Mouse (Mus musculus): ENCODE results near the gene Med12. TPM values are rescaled to one million over a fixed set of nuclear protein-coding genes. Genes with fewer than 3 reads are reported as not detected.

Med12 gene
- polyA plus RNA-seq, 1 experiment = 363 TPM

DNA sequence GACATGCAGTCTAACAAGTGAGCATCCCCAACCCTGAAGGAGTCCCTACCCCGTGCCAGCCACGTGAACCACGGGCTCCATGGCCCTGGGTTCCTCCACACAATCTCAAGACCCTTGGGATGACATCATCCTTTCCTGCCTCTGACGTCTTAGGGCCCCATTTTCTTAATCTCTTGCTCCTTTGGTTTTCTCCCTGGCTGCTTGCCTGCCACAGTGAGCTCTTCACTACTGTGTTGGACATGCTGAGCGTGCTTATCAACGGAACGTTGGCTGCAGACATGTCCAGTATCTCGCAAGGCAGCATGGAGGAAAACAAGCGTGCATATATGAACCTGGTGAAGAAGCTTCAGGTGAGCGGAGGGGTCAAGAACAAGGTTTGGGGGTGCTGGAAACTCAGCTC, 16.3 kb downstream of the Med12 start:
- TF ChIP-seq CTCF (IDR thresholded peaks at IDR 0.05; ENCODE audit: borderline replicate concordance, control insufficient read depth, extremely low read depth, insufficient read depth, low read length, poor library complexity) (no peak), POLR2A (IDR thresholded peaks at IDR 0.05; ENCODE audit: control insufficient read depth, extremely low read depth, insufficient read depth, low read length, poor library complexity) (no peak)
- Histone ChIP-seq H3K27ac (ENCODE audit: control insufficient read depth, insufficient read depth, low read length) (no peak overlapping the region), H3K36me3 (ENCODE audit: control insufficient read depth, insufficient read depth, low read length) (peaks cover 67% of the 10 kb centered on the region), H3K4me1 (replicated peaks; ENCODE audit: control insufficient read depth, insufficient read depth, low read length) (no peaks in the 10 kb centered on the region), H3K4me3 (ENCODE audit: control insufficient read depth, insufficient read depth, low read length) (no peak overlapping the region), H3K27me3 (ENCODE audit: control insufficient read depth, insufficient read depth, low read length) (no peaks in the 10 kb centered on the region)
- DNase-seq = no peak
- 94% methylated on average over 10 of the region's 10 CpGs for WGBS

DNA sequence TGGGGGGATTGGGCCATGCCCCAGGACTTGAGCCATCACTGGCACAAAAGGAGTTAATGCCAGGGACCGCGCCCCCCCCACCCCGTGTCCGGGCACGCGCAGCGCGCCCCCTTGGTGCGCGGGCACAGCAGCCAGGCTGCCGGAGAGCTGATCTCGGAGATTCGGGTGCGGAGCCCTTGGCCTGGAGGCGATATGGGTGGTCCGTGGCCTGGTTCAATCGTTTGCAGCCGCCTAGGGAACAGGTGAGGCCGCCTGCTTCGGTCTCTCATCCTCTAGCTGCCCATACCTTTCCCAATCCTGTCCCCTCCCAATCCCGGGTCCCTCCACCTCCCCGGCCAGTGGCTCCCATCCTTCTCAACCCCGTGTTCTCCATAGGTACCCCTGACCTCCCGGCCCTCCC, 25.2 kb downstream of the Med12 start, which contains the start of gene Nlgn3:
Nlgn3 (plus strand) TSS at position 114 of the 400 bp plus-strand sequence.
- no peak for TF ChIP-seq POLR2A (IDR thresholded peaks at IDR 0.05; ENCODE audit: control insufficient read depth, extremely low read depth, insufficient read depth, low read length, poor library complexity)
- TF ChIP-seq CTCF (IDR thresholded peaks at IDR 0.05; ENCODE audit: borderline replicate concordance, control insufficient read depth, extremely low read depth, insufficient read depth, low read length, poor library complexity) = no peak
- no peaks in the 10 kb centered on the region for H3K4me1 ChIP-seq (replicated peaks; ENCODE audit: control insufficient read depth, insufficient read depth, low read length)
- 18% methylated on average over 6 of the region's 24 CpGs for WGBS
- no peak within 1 kb of the TSS for H3K4me3 ChIP-seq (ENCODE audit: control insufficient read depth, insufficient read depth, low read length)
- no peaks in the 10 kb centered on the region for H3K27me3 ChIP-seq (ENCODE audit: control insufficient read depth, insufficient read depth, low read length)
- H3K36me3 ChIP-seq (ENCODE audit: control insufficient read depth, insufficient read depth, low read length) = peaks cover 3% of the 10 kb centered on the region; the same call in 1 of the 2 replicates
- H3K27ac ChIP-seq (ENCODE audit: control insufficient read depth, insufficient read depth, low read length) = no peak within 1 kb of the TSS
- DNase-seq = no peak

DNA sequence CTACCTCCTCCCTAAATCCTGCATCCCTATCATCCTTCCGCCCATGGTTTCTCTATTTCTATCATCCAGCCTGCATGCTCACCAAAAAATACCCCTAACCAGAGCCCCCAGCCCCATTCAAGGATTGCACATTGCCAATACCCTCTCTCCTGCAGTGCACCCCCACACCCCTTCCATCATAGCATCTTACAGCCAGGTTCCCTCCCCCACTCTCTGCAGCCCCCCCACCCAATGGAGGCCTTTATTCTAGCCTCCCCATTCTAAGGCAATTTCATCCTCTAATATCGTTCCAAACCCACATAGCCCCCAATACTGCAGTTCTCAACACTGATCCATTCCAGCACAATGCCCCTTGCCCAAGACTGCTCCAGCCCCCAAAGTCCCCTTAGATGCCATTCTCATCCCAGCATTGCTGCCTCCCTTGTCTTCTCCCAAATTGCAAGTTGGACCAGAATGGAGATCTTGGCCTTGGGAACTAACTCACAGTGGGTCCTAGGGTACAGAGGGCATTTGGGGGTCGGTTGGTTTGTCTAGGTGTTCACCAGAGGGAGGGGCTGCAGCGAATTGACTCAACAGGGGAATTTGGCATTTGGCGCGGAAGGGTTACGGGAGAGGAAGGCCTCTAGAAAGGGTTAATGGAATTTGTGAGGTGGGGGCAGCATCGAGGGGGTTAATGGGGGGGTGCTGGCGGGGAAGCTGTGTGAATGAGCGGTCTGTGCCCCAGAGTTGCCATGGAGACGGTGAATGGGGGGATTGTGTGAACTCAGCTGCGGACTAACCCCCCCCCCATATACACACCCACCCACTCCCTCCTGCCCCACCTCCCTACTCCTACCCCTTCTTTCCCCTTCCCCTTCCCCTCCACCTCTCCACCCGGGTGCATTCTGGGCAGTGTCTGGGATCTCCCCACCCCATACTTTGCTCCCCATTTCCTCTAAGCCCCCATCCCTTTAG, 25.9 kb downstream of the Med12 start:
- WGBS = 53% methylated on average over 9 of the region's 13 CpGs
- Histone ChIP-seq H3K4me3 (ENCODE audit: control insufficient read depth, insufficient read depth, low read length) (no peak overlapping the region), H3K4me1 (replicated peaks; ENCODE audit: control insufficient read depth, insufficient read depth, low read length) (no peaks in the 10 kb centered on the region), H3K27me3 (ENCODE audit: control insufficient read depth, insufficient read depth, low read length) (no peaks in the 10 kb centered on the region), H3K36me3 (ENCODE audit: control insufficient read depth, insufficient read depth, low read length) (no peaks in the 10 kb centered on the region; the same call in 1 of the 2 replicates), H3K27ac (ENCODE audit: control insufficient read depth, insufficient read depth, low read length) (no peak overlapping the region)
- no peak for DNase-seq
- no peak for TF ChIP-seq CTCF (IDR thresholded peaks at IDR 0.05; ENCODE audit: borderline replicate concordance, control insufficient read depth, extremely low read depth, insufficient read depth, low read length, poor library complexity)
- no peak for TF ChIP-seq POLR2A (IDR thresholded peaks at IDR 0.05; ENCODE audit: control insufficient read depth, extremely low read depth, insufficient read depth, low read length, poor library complexity)

DNA sequence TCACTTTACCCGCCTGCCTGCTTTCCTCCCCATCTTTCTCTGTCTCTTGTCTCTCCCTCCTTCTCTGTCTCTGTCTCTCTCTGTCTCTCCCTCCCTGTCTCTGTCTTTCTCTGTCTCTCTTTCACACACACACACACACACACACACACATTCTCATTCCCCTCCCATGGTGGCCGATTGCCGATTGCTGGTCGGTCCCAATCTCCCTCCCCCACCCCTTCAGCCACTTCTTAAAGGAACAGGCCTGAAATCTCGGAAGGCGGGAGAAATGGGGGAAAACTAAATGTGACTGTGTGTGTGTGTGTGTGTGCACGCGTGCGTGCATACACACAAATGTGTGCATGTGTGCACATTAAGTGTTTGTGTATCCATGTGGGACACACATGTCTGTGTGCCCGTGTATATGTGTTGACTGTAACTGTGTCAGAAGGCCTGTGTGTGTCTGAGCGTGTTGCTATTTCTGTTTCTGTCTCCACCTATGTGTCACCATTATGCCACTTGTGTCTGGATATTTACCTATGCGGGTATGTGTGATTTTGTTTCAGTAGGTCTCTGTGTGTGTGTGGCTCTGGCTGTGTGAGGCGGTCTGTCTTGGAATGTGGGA, 26.7 kb downstream of the Med12 start:
- Histone ChIP-seq H3K4me1 (replicated peaks; ENCODE audit: control insufficient read depth, insufficient read depth, low read length) (no peaks in the 10 kb centered on the region), H3K4me3 (ENCODE audit: control insufficient read depth, insufficient read depth, low read length) (no peak overlapping the region), H3K27ac (ENCODE audit: control insufficient read depth, insufficient read depth, low read length) (no peak overlapping the region), H3K36me3 (ENCODE audit: control insufficient read depth, insufficient read depth, low read length) (no peaks in the 10 kb centered on the region; the same call in 1 of the 2 replicates), H3K27me3 (ENCODE audit: control insufficient read depth, insufficient read depth, low read length) (no peaks in the 10 kb centered on the region)
- 70% methylated on average over 13 of the region's 13 CpGs for WGBS
- TF ChIP-seq POLR2A (IDR thresholded peaks at IDR 0.05; ENCODE audit: control insufficient read depth, extremely low read depth, insufficient read depth, low read length, poor library complexity) = no peak
- no peak for TF ChIP-seq CTCF (IDR thresholded peaks at IDR 0.05; ENCODE audit: borderline replicate concordance, control insufficient read depth, extremely low read depth, insufficient read depth, low read length, poor library complexity)
- no peak for DNase-seq

DNA sequence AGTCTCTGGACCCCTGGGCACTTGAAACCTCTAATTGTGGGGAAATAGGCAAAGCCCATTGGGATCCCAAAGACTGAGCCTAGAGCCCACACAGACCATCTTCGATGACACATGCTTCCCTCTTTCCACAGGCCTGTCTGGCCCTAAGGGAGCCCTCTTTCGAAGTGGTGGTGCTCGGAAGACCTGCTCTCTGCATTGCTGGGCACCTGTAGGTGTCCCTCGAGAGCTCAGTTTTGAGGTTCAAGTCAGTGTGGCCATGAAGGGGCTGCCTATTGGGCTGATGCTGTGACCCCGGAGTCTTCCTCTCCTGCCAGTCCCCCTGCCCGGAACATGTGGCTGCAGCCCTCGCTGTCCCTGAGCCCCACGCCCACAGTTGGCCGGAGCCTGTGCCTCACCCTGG, 27.8 kb downstream of the Med12 start:
- no peaks in the 10 kb centered on the region for H3K27me3 ChIP-seq (ENCODE audit: control insufficient read depth, insufficient read depth, low read length)
- DNase-seq = no peak
- TF ChIP-seq POLR2A (IDR thresholded peaks at IDR 0.05; ENCODE audit: control insufficient read depth, extremely low read depth, insufficient read depth, low read length, poor library complexity) = no peak
- TF ChIP-seq CTCF (IDR thresholded peaks at IDR 0.05; ENCODE audit: borderline replicate concordance, control insufficient read depth, extremely low read depth, insufficient read depth, low read length, poor library complexity) = no peak
- no peak overlapping the region for H3K4me3 ChIP-seq (ENCODE audit: control insufficient read depth, insufficient read depth, low read length)
- no peaks in the 10 kb centered on the region; the same call in 1 of the 2 replicates for H3K36me3 ChIP-seq (ENCODE audit: control insufficient read depth, insufficient read depth, low read length)
- H3K4me1 ChIP-seq (replicated peaks; ENCODE audit: control insufficient read depth, insufficient read depth, low read length) = no peaks in the 10 kb centered on the region
- no peak overlapping the region for H3K27ac ChIP-seq (ENCODE audit: control insufficient read depth, insufficient read depth, low read length)
- 91% methylated on average over 9 of the region's 9 CpGs for WGBS

DNA sequence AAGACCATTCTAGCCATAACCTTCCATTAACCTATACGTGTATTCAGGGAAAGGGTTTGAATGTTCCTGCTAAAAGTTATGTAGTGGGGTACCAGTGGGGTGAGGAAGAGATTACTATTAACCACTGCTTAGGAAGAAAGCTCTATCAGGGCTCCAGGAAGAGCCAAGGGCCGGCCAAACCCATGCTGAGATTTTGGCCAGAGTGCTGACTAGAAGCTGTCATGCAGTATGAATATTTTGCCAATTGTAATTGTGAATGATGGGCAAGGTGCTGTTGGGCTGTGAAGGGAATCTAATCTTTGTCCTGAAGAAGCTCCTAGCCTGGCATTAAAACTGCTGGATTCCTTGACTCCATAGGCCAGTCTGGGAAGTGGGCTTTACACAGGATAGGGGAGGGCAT, 30.8 kb downstream of the Med12 start:
- no peaks in the 10 kb centered on the region for H3K4me1 ChIP-seq (replicated peaks; ENCODE audit: control insufficient read depth, insufficient read depth, low read length)
- DNase-seq = no peak
- no peak overlapping the region for H3K27ac ChIP-seq (ENCODE audit: control insufficient read depth, insufficient read depth, low read length)
- no peaks in the 10 kb centered on the region for H3K27me3 ChIP-seq (ENCODE audit: control insufficient read depth, insufficient read depth, low read length)
- no peaks in the 10 kb centered on the region for H3K36me3 ChIP-seq (ENCODE audit: control insufficient read depth, insufficient read depth, low read length)
- H3K4me3 ChIP-seq (ENCODE audit: control insufficient read depth, insufficient read depth, low read length) = no peak overlapping the region
- TF ChIP-seq CTCF (IDR thresholded peaks at IDR 0.05; ENCODE audit: borderline replicate concordance, control insufficient read depth, extremely low read depth, insufficient read depth, low read length, poor library complexity) (no peak), POLR2A (IDR thresholded peaks at IDR 0.05; ENCODE audit: control insufficient read depth, extremely low read depth, insufficient read depth, low read length, poor library complexity) (no peak)
- 90% methylated on average over 2 of the region's 2 CpGs for whole genome bisulfite sequencing

All from thymus, adult 2 months (tissue).